Mouse (Mus musculus) limb, embryonic 11.5 days (tissue): ENCODE measurements around the gene Palm. TPM values are rescaled to one million over a fixed set of nuclear protein-coding genes. Genes with fewer than 3 reads are reported as not detected.
A peak's percentile ranks its signal among the peaks of the same experiment; 100 is the strongest.

ENCODE experiments used
- ATAC-seq: fragments of 200-750 bp; cut with Nextera tagmentation; 2 replicates; pipeline ENCODE4 v1.8.0; 2017; ENCODE audit warnings: low read depth; ENCODE audit not compliant: insufficient number of reproducible peaks, low FRiP score, low TSS enrichment
- DNase-seq: peaks from one replicate; pipeline ENCODE4 v3.0.0-alpha.2; 2015; ENCODE audit warnings: low spot score
- H3K27ac ChIP-seq: fragments of 300-500 bp; sonication (generic); replicated peaks from 2 replicates; pipeline ENCODE4 v1.5.1; 2014; ENCODE audit warnings: low read depth, mild to moderate bottlenecking, low read length
- H3K27me3 ChIP-seq: fragments of 300-500 bp; sonication (generic); 2 replicates; pipeline ENCODE4 v1.6.1; 2014; ENCODE audit warnings: mild to moderate bottlenecking, low read length, mixed read lengths; ENCODE audit not compliant: control insufficient read depth, insufficient read depth
- H3K36me3 ChIP-seq: fragments of 300-500 bp; sonication (generic); 2 replicates; pipeline ENCODE4 v1.6.1; 2014; ENCODE audit warnings: mild to moderate bottlenecking, low read length, moderate library complexity, mixed read lengths; ENCODE audit not compliant: control insufficient read depth, insufficient read depth
- H3K4me1 ChIP-seq: fragments of 300-500 bp; sonication (generic); 2 replicates; pipeline ENCODE4 v1.6.1; 2014; ENCODE audit warnings: low read length, mixed read lengths; ENCODE audit not compliant: control insufficient read depth, insufficient read depth
- H3K4me2 ChIP-seq: fragments of 300-500 bp; sonication (generic); 2 replicates; pipeline ENCODE4 v1.6.1; 2014; ENCODE audit warnings: low read depth, mild to moderate bottlenecking, moderate library complexity; ENCODE audit not compliant: severe bottlenecking
- H3K4me3 ChIP-seq: fragments of 300-500 bp; sonication (generic); 2 replicates; pipeline ENCODE4 v1.5.1; 2014; ENCODE audit warnings: low read depth, low read length
- H3K9ac ChIP-seq: fragments of 300-500 bp; sonication (generic); 2 replicates; pipeline ENCODE4 v1.6.1; 2014; ENCODE audit warnings: mild to moderate bottlenecking, low read length
- H3K9me3 ChIP-seq: fragments of 300-500 bp; sonication (generic); 2 replicates; pipeline ENCODE4 v1.6.1; 2016; ENCODE audit warnings: low read length; ENCODE audit not compliant: control insufficient read depth
- WGBS: fragments of 180-500 bp; shearing (Covaris S2); extraction: QIAGEN DNeasy Blood & Tissue Kit; methylation state at CpG from one replicate; pipeline ENCODE4 v1.1.7; 2014; 5-methylcytosine and 5-hydroxymethylcytosine counted together
- polyA plus RNA-seq: library from polyadenylated mRNA; unstranded; fragments of >200 nt; fragmentation: Nextera tagmentation; extraction: Ambion mirVana; gene quantifications from 2 replicates; pipeline ENCODE4 v1.2.1, GENCODE M21; 2014

Gene Palm
- polyA plus RNA-seq, 1 experiment from 2014 or later: 108 TPM

GRCm38 (mm10) chr10:79858416-79859074, 65.2 kb downstream of the Palm start:
- no peak overlapping the region for H3K4me3 ChIP-seq
- H3K9ac ChIP-seq: no peak overlapping the region
- no peak overlapping the region for H3K27ac ChIP-seq
- no peak for DNase-seq
- no peaks in the 10 kb centered on the region for H3K9me3 ChIP-seq
- 75% methylated on average over 17 of the region's 17 CpGs for WGBS
- no peak for ATAC-seq
- H3K4me1 ChIP-seq: peaks cover 27% of the 10 kb centered on the region
- H3K36me3 ChIP-seq: peaks cover 58% of the 10 kb centered on the region
- peak overlapping the region; percentile 91 for H3K4me2 ChIP-seq
- no peaks in the 10 kb centered on the region for H3K27me3 ChIP-seq

- H3K36me3 ChIP-seq: peaks cover 58% of the 10 kb centered on the region
- ATAC-seq (no peak), DNase-seq (no peak)
- no peak overlapping the region for H3K4me2 ChIP-seq
- no peak overlapping the region for H3K4me3 ChIP-seq
- H3K9ac ChIP-seq: no peak overlapping the region
- no peak overlapping the region for H3K27ac ChIP-seq
- no peaks in the 10 kb centered on the region for H3K9me3 ChIP-seq
- H3K4me1 ChIP-seq: peaks cover 27% of the 10 kb centered on the region
- 86% methylated on average over 11 of the region's 11 CpGs for WGBS
- H3K27me3 ChIP-seq: no peaks in the 10 kb centered on the region
Observed at GRCm38 (mm10) chr10:79859116-79859515, 65.7 kb downstream of the Palm start.

DNA sequence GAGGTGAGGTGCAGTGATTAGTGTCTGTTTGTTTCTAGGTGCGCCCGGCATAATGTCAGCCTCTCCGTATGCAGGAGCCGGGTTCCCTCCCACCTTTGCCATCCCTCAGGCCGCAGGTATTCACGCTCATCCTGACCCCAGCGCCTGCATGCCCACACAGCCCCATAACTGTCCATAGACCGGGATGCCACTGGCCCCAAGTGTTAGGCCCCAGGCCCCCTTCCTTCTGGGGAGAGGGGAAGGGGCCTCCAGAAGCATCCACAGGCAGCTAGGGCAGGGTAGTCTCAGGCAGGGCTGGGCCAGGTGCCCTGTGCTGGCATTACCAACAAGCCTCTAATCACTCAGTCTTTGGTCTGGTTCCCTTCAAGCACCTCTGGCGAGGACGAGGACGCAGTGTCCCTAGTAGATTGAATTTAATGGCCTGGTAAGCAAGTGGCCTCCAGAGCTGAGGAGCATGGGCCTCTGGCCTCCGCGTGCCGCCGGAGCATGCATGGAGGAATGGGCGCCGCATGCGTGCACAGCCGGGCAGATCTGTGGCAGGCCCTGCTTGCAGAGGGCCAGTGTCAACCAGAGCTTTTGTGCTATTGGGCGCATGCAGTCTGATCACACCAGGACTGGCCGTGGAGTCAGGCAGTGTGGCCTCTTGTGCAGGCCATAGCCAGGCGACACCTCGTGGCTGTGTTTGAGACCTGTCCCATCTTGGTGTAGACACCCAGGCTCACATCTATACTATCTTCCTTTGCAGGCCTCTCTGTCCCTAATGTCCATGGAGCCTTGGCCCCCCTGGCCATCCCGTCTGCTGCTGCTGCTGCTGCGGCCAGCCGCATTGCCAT, 66.9 kb downstream of the Palm start:
- ATAC-seq (no peak), DNase-seq (no peak)
- no peak overlapping the region for H3K4me3 ChIP-seq
- H3K36me3 ChIP-seq: peaks cover 61% of the 10 kb centered on the region
- H3K27me3 ChIP-seq: no peaks in the 10 kb centered on the region
- H3K27ac ChIP-seq: no peak overlapping the region; the same call in 1 of the 2 replicates
- 94% methylated on average over 26 of the region's 26 CpGs for WGBS
- peaks cover 27% of the 10 kb centered on the region for H3K4me1 ChIP-seq
- H3K9ac ChIP-seq: no peak overlapping the region
- H3K4me2 ChIP-seq: no peak overlapping the region
- no peaks in the 10 kb centered on the region for H3K9me3 ChIP-seq

DNA sequence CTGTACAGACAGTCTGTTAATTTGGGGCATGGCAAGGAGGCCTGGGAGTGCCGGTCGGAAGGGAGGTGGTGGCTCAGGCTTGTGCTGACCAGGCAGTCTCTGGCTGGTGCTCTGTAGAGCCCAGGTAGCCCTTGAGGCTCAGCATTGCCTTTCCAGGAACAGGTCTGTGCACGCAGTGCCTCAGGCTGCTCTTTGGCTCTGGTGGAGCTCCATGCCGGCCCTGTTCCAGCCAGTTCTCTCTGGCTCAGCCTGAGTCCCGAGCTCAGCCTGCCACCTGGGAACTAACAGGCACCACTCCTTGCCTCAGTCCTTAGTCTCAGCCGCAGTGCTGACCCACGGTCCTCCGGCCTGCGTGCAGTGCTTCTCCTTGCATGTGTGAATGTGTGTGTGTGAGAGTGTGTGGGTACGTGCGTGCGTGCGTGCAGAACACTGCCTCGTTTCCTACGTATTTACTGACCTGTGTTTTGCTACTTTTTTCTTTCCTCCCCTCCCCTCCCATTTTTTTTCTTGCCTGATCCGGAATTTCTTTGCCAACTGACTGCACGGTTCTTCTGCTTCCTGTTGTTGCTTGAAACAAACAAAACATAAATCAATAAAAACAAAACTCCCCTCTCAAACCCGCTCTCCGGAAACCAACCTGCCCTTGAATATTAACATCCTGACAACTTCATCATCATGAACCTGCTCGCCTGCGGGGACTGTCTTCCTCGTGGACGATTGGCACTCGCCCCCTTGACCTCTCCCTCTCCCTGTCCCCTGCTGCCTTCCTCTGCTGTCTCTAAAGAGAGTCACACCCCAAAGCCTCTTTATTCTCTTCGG, 68.1 kb downstream of the Palm start:
- no peak overlapping the region for H3K4me3 ChIP-seq
- H3K27me3 ChIP-seq: no peaks in the 10 kb centered on the region
- 0 out of 2 replicates have a peak overlapping the region, but pooled peaks have one; percentile 10 for H3K27ac ChIP-seq
- H3K9me3 ChIP-seq: no peaks in the 10 kb centered on the region
- H3K36me3 ChIP-seq: peaks cover 61% of the 10 kb centered on the region
- ATAC-seq: no peak
- H3K4me1 ChIP-seq: peaks cover 24% of the 10 kb centered on the region
- WGBS: 83% methylated on average over 25 of the region's 25 CpGs
- H3K4me2 ChIP-seq: no peak overlapping the region
- DNase-seq: peak; percentile 43
- no peak overlapping the region for H3K9ac ChIP-seq

GRCm38 (mm10) chr10:79862049-79862788, 68.8 kb downstream of the Palm start:
- H3K4me2 ChIP-seq: no peak overlapping the region
- H3K4me3 ChIP-seq: no peak overlapping the region
- peaks cover 17% of the 10 kb centered on the region for H3K4me1 ChIP-seq
- H3K36me3 ChIP-seq: peaks cover 59% of the 10 kb centered on the region
- H3K9me3 ChIP-seq: no peaks in the 10 kb centered on the region
- no peak for DNase-seq
- 91% methylated on average over 23 of the region's 23 CpGs for WGBS
- no peaks in the 10 kb centered on the region for H3K27me3 ChIP-seq
- ATAC-seq: no peak
- H3K27ac ChIP-seq: 0 out of 2 replicates have a peak overlapping the region, but pooled peaks have one; percentile 10
- H3K9ac ChIP-seq: no peak overlapping the region

- no peak overlapping the region for H3K4me3 ChIP-seq
- H3K27ac ChIP-seq: no peak overlapping the region
- H3K9ac ChIP-seq: no peak overlapping the region
- peaks cover 10% of the 10 kb centered on the region for H3K4me1 ChIP-seq
- no peaks in the 10 kb centered on the region for H3K27me3 ChIP-seq
- no peak for DNase-seq
- 74% methylated on average over 10 of the region's 10 CpGs for WGBS
- no peak overlapping the region for H3K4me2 ChIP-seq
- no peak for ATAC-seq
- no peaks in the 10 kb centered on the region for H3K9me3 ChIP-seq
- peaks cover 59% of the 10 kb centered on the region for H3K36me3 ChIP-seq
Observed at GRCm38 (mm10) chr10:79862925-79863324, 69.6 kb downstream of the Palm start.

- H3K9me3 ChIP-seq: no peaks in the 10 kb centered on the region
- H3K4me1 ChIP-seq: 0 out of 2 replicates have a peak, but pooled peaks cover 3% of the 10 kb centered on the region
- peaks cover 48% of the 10 kb centered on the region for H3K36me3 ChIP-seq
- no peak overlapping the region for H3K4me2 ChIP-seq
- ATAC-seq (peak; percentile 40), DNase-seq (peak; percentile 47)
- H3K9ac ChIP-seq: no peak overlapping the region
- 54% methylated on average over 10 of the region's 10 CpGs for WGBS
- H3K27me3 ChIP-seq: no peaks in the 10 kb centered on the region
- no peak overlapping the region for H3K27ac ChIP-seq
- no peak overlapping the region for H3K4me3 ChIP-seq
Observed at GRCm38 (mm10) chr10:79864351-79865188, 71.2 kb downstream of the Palm start.
